Mouse (Mus musculus) olfactory bulb, adult 2 months (tissue): ENCODE measurements around the gene Olfr1079. TPM values are rescaled to one million over a fixed set of nuclear protein-coding genes. Genes with fewer than 3 reads are reported as not detected.
"Not testable (repeated sequence)": the region's sequence is repeated elsewhere in the genome, so short reads cannot be mapped to it uniquely, and the experiment has no call there.

Experiments used
- H3K27ac ChIP-seq: fragments of 200-500 bp; 2 replicates; pipeline ENCODE4 v1.5.1; 2012; ENCODE audit warnings: low read depth, low read length; ENCODE audit not compliant: insufficient read depth
- H3K4me1 ChIP-seq: fragments of 200-500 bp; 2 replicates; pipeline ENCODE4 v1.6.1; 2012; ENCODE audit warnings: low read length; ENCODE audit not compliant: control insufficient read depth, insufficient read depth
- H3K4me3 ChIP-seq: fragments of 200-500 bp; 2 replicates; pipeline ENCODE4 v1.5.1; 2012; ENCODE audit warnings: mild to moderate bottlenecking, low read depth, low read length, moderate library complexity; ENCODE audit not compliant: insufficient read depth
- CTCF ChIP-seq: fragments of 200-500 bp; IDR thresholded peaks from 2 replicates; pipeline ENCODE4 v1.5.1; 2012; ENCODE audit warnings: low read depth, mild to moderate bottlenecking, low read length, moderate library complexity; ENCODE audit not compliant: insufficient read depth
- POLR2A ChIP-seq: fragments of 200-500 bp; IDR thresholded peaks from 2 replicates; pipeline ENCODE4 v1.6.1; 2012; ENCODE audit warnings: mild to moderate bottlenecking, low read depth, low read length, moderate library complexity; ENCODE audit not compliant: insufficient read depth
- WGBS: fragments of 180-500 bp; shearing (Covaris S2); methylation state at CpG from one replicate; pipeline ENCODE4 v1.1.7; 2018; 5-methylcytosine and 5-hydroxymethylcytosine counted together
- polyA plus RNA-seq: library from polyadenylated mRNA; stranded (reverse); fragments of >200 nt; gene quantifications from 2 replicates; pipeline ENCODE4 v1.2.4, GENCODE M21; 2012; ENCODE audit warnings: low replicate concordance; ENCODE audit not compliant: missing spikeins, insufficient read depth, insufficient read length

Olfr1079 gene
- polyA plus RNA-seq = not detected in 2 replicates

DNA sequence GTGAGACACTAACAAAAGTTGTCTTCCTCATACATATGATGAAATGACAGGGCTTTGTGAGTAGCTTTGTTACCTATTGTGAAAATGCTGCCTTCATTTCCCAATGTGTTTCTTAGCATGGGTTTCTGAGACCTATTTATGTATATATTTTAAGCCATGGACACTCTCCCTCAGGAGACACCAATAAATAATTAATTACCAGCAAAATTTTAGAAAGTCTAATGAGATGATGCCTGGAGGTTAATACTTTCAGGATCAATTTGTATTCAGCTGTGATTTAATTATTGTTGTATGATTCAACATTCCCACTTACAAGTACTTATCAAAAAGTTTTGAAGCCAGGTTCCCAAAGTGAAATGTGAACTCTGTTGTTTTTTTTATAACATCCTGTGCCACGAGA is at the start of gene Olfr1079:
Gene Olfr1079 (minus strand): TSS at position 101 of the 400 bp plus-strand sequence.
- Histone ChIP-seq H3K4me3 (no peak within 1 kb of the TSS), H3K4me1 (no peaks in the 10 kb centered on the region), H3K27ac (no peak within 1 kb of the TSS)
- WGBS = 33% methylated on average over 1 of the region's 1 CpGs
- TF ChIP-seq POLR2A = no peak
- no peak for TF ChIP-seq CTCF

- H3K4me1 ChIP-seq, H3K27ac ChIP-seq, H3K4me3 ChIP-seq: not testable (repeated sequence)
These were observed 15.9 kb upstream of the Olfr1079 start, which contains the start of gene Olfr1080 for GRCm38 (mm10) chr2:86558135-86558534. Gene Olfr1080 (minus strand): TSS chr2:86558235.

- no peaks in the 10 kb centered on the region for H3K4me1 ChIP-seq
- TF ChIP-seq POLR2A = no peak
- TF ChIP-seq CTCF = no peak
- H3K27ac ChIP-seq = no peak overlapping the region
- WGBS = 59% methylated on average over 1 of the region's 1 CpGs
- no peak overlapping the region for H3K4me3 ChIP-seq
These were observed 11.3 kb downstream of the Olfr1079 start for GRCm38 (mm10) chr2:86530991-86531390.

- TF ChIP-seq POLR2A (no peak), CTCF (no peak)
- Histone ChIP-seq H3K4me1 (no peaks in the 10 kb centered on the region), H3K4me3 (no peak within 1 kb of the TSS), H3K27ac (no peak within 1 kb of the TSS)
- WGBS = 88% methylated on average over 1 of the region's 1 CpGs
These were observed 34.1 kb downstream of the Olfr1079 start, which contains the start of gene Olfr1076 for GRCm38 (mm10) chr2:86508161-86508560. Gene Olfr1076 (plus strand): TSS chr2:86508461.

DNA sequence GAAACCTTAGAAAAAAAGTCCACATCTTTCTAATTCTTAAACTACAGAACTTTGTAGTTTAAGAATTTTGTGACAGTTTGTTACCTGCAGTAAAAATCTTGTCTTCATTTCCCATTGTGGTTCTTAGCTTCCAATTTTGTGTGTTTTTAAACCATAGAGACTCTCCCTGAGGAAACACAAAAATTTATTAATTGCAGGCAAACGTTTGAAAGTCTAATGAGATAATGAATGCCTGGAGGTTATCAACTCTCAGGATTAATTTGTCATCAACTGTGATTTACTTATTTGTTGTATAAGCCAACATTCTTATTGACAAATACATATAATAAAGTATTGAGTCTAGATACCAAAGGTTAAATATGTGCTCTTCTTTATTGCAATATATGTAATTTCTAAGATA is 55.0 kb downstream of the Olfr1079 start, which contains the start of gene Olfr228:
Gene Olfr228 (minus strand): TSS at position 101 of the 400 bp plus-strand sequence.
- no peaks in the 10 kb centered on the region for H3K4me1 ChIP-seq
- 38% methylated on average over 1 of the region's 1 CpGs for WGBS
- H3K4me3 ChIP-seq = no peak within 1 kb of the TSS
- TF ChIP-seq CTCF (no peak), POLR2A (no peak)
- no peak within 1 kb of the TSS for H3K27ac ChIP-seq

Other genes starting within 250 kb of the Olfr1079 start
- gene Olfr1053, start 227.2 kb downstream of the Olfr1079 start, polyA plus RNA-seq = not detected in 2 replicates
- gene Olfr1054, start 207.0 kb downstream of the Olfr1079 start, polyA plus RNA-seq = not detected in 2 replicates
- gene Olfr1055, start 192.2 kb downstream of the Olfr1079 start, polyA plus RNA-seq = not detected in 2 replicates
- not detected in 2 replicates for gene Olfr1056, start 180.0 kb downstream of the Olfr1079 start, polyA plus RNA-seq
- gene Olfr1057, start 164.1 kb downstream of the Olfr1079 start, polyA plus RNA-seq = not detected in 2 replicates
- gene Olfr1058, start 153.9 kb downstream of the Olfr1079 start, polyA plus RNA-seq = not detected in 2 replicates
- not detected in 2 replicates for gene Olfr1061, start 128.4 kb downstream of the Olfr1079 start, polyA plus RNA-seq
- gene Olfr1062, start 115.7 kb downstream of the Olfr1079 start, polyA plus RNA-seq = not detected in 2 replicates
- gene Olfr1065, start 91.9 kb downstream of the Olfr1079 start, polyA plus RNA-seq = not detected in 2 replicates
- not detected in 2 replicates for gene Olfr1066, start 86.2 kb downstream of the Olfr1079 start, polyA plus RNA-seq
- gene Olfr228, start 55.1 kb downstream of the Olfr1079 start, polyA plus RNA-seq = not detected in 2 replicates
- gene Olfr1076, start 34.0 kb downstream of the Olfr1079 start, polyA plus RNA-seq = not detected in 2 replicates
- not detected in 2 replicates for gene Olfr1080, start 15.8 kb upstream of the Olfr1079 start, polyA plus RNA-seq
- not detected in 2 replicates for gene Olfr1082, start 56.5 kb upstream of the Olfr1079 start, polyA plus RNA-seq
- not detected in 2 replicates for gene Olfr1084, start 97.2 kb upstream of the Olfr1079 start, polyA plus RNA-seq
- gene Olfr1085, start 119.5 kb upstream of the Olfr1079 start, polyA plus RNA-seq = not detected in 2 replicates
- not detected in 2 replicates for gene Olfr1086, start 137.6 kb upstream of the Olfr1079 start, polyA plus RNA-seq
- gene Olfr1087, start 155.9 kb upstream of the Olfr1079 start, polyA plus RNA-seq = not detected in 2 replicates
- gene Olfr1089, start 191.2 kb upstream of the Olfr1079 start, polyA plus RNA-seq = not detected in 2 replicates
- not detected in 2 replicates for gene Olfr1090, start 216.5 kb upstream of the Olfr1079 start, polyA plus RNA-seq
- not detected in 2 replicates for gene Olfr1093, start 240.0 kb upstream of the Olfr1079 start, polyA plus RNA-seq